In genomic region chr10:4611386-4612155, GRCm38 (mm10) we compare ENCODE assay signal across 7 mouse cellular contexts. TPM values are rescaled to one million over a fixed set of nuclear protein-coding genes. Genes with fewer than 3 reads are reported as not detected.
A peak's percentile ranks its signal among the peaks of the same experiment; 100 is the strongest.
DNase-seq lines count a peak whose midpoint lies in the region; ATAC-seq and TF ChIP-seq lines count a peak whose summit lies in the region.

Gene Esr1, plus strand, starts transcription at chr10:4611593.

- ATAC-seq in heart, postnatal 0 days (ENCODE audit: insufficient read depth, low read depth) = no peak
- no peak for ATAC-seq in liver, embryonic 13.5 days (ENCODE audit: low read depth)

- H3K27ac ChIP-seq in brown adipose tissue, adult 24 weeks (replicated peaks; ENCODE audit: low read depth, low read length) = no peak within 1 kb of the TSS; the same call in 1 of the 2 replicates
- no peak within 1 kb of the TSS for H3K27ac ChIP-seq in heart, postnatal 0 days (ENCODE audit: low read depth)
- H3K27ac ChIP-seq in liver, embryonic 13.5 days = no peak within 1 kb of the TSS

- no peaks in the 10 kb centered on the region for H3K27me3 ChIP-seq in heart, postnatal 0 days (ENCODE audit: control insufficient read depth, insufficient read depth, low read length)
- no peaks in the 10 kb centered on the region for H3K27me3 ChIP-seq in liver, embryonic 13.5 days

- H3K4me1 ChIP-seq in brown adipose tissue, adult 24 weeks (ENCODE audit: control insufficient read depth, insufficient read depth, insufficient read length, low read length) = no peaks in the 10 kb centered on the region
- H3K4me1 ChIP-seq in heart, postnatal 0 days (ENCODE audit: control insufficient read depth, insufficient read depth) = no peaks in the 10 kb centered on the region
- H3K4me1 ChIP-seq in liver, embryonic 13.5 days (replicated peaks) = 0 out of 2 replicates have a peak, but pooled peaks cover 6% of the 10 kb centered on the region

- peak within 1 kb of the TSS; percentile 1; the same call in 1 of the 2 replicates for H3K9ac ChIP-seq in heart, postnatal 0 days (replicated peaks; ENCODE audit: low read depth, low read length)
- H3K9ac ChIP-seq in liver, embryonic 13.5 days = no peak within 1 kb of the TSS

- peak; percentile 38 for DNase-seq in ovary, adult 18-20 months (ENCODE audit: low spot score)
- DNase-seq in ovary, postnatal 14 days (ENCODE audit: low spot score) = no peak
- DNase-seq in heart, postnatal 0 days (ENCODE audit: low spot score) = no peak
- no peak for DNase-seq in liver, embryonic 13.5 days
- DNase-seq in right cerebral cortex, postnatal 10 days (ENCODE audit: low spot score in 2 of 2) = no peak
- no peak for DNase-seq in cerebellum, postnatal 36 days

- TF ChIP-seq EP300 in heart, postnatal 0 days (IDR thresholded peaks at IDR 0.05; ENCODE audit: low read depth) = no peak

- no peak for TF ChIP-seq CTCF in heart, postnatal 0 days (IDR thresholded peaks at IDR 0.05; ENCODE audit: low read depth)

- H3K4me3 ChIP-seq in brown adipose tissue, adult 24 weeks (ENCODE audit: insufficient read depth, low read depth, low read length) = peak within 1 kb of the TSS; percentile 64
- H3K4me3 ChIP-seq in heart, postnatal 0 days (ENCODE audit: low read depth, low read length) = peak within 1 kb of the TSS; percentile 39
- H3K4me3 ChIP-seq in liver, embryonic 13.5 days (replicated peaks) = peak within 1 kb of the TSS; percentile 35

- 37% methylated on average over 13 of the region's 13 CpGs for WGBS in heart, postnatal 0 days
- WGBS in liver, embryonic 13.5 days (ENCODE audit: insufficient replicate concordance) = 40% methylated on average over 13 of the region's 13 CpGs

- H3K4me2 ChIP-seq in heart, postnatal 0 days (ENCODE audit: low read depth, low read length) = peak within 1 kb of the TSS; percentile 62
- peak within 1 kb of the TSS; percentile 55 for H3K4me2 ChIP-seq in liver, embryonic 13.5 days

- H3K9me3 ChIP-seq in heart, postnatal 0 days (replicated peaks; ENCODE audit: control insufficient read depth, low read length) = no peaks in the 10 kb centered on the region
- no peaks in the 10 kb centered on the region for H3K9me3 ChIP-seq in liver, embryonic 13.5 days (replicated peaks)

- no peaks in the 10 kb centered on the region for H3K36me3 ChIP-seq in heart, postnatal 0 days (replicated peaks; ENCODE audit: control insufficient read depth, insufficient read depth, low read length)
- H3K36me3 ChIP-seq in liver, embryonic 13.5 days = no peaks in the 10 kb centered on the region

RNA-seq across cellular contexts. Expression of gene Esr1, which starts in this region (rescaled TPM):
- polyA plus RNA-seq in brown adipose tissue, adult 24 weeks (2012; ENCODE audit: insufficient read depth, insufficient read length, missing spikeins) = 11.3 and 13.3 TPM in 2 replicates
- total RNA-seq in heart, postnatal 0 days (2014; rRNA removed; ENCODE audit: low replicate concordance) = 0.12 and 0.50 TPM in 2 replicates
- 0.14 and 0.21 TPM in 2 replicates for polyA plus RNA-seq in heart, postnatal 0 days (2015; fragmentation: Nextera tagmentation; extraction: Ambion mirVana)
- 0.03 and 0.12 TPM in 2 replicates for polyA plus RNA-seq in liver, embryonic 13.5 days (2015; fragmentation: Nextera tagmentation; extraction: Ambion mirVana)

Comparison
In these comparisons a context has a peak if more than half of its experiments do, and no peak if none do; other contexts are left out.
1. RNA of gene Esr1 (polyA plus RNA-seq): 11.3 to 13.3 TPM in brown adipose tissue, adult 24 weeks; 0.14 to 0.21 TPM in heart, postnatal 0 days and 0.03 to 0.12 TPM in liver, embryonic 13.5 days; every median in the first group is over 10 times any median in the second.
2. Peak in every context shown above with its lines, with median percentiles within 50 percentile points of each other: H3K4me3 ChIP-seq.